Mouse (Mus musculus) retina, embryonic 14.5 days (tissue): Measurements from ENCODE around the gene Abcf2.
"Not testable (repeated sequence)": the region's sequence is repeated elsewhere in the genome, so short reads cannot be mapped to it uniquely, and the experiment has no call there.

Source experiments
- DNase-seq: peaks from one replicate; pipeline ENCODE4 v3.0.0-alpha.2; 2015; ENCODE audit warnings: low spot score

Abcf2 gene

GRCm38 (mm10) chr5:24586547-24587199 is 9.4 kb upstream of the Abcf2 start, which contains the start of gene Chpf2:
Gene Chpf2, plus strand, starts transcription at chr5:24586741.
- DNase-seq, result peak; percentile 90

DNA sequence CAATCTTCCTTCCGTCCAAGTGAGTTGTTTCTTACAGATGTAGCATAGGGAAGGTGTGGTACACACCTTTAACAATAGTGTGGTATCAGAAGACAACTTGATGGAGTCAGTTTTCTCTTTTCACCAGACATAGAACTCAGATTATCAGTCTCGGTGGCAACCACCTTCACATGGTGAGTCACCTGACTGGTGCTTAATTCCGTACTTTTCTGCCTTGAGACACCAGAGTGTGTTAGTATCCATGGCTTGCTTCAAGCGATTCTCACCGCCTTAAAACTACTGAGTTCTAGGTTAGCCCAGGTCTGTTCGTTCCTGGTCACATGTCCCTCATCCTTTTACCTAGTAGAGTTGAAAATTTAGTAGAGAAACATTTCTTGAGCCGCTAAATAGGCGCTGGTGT is 8.8 kb upstream of the Abcf2 start:
- no peak for DNase-seq

- DNase-seq, result no peak
These were observed 1.1 kb upstream of the Abcf2 start for GRCm38 (mm10) chr5:24578109-24578963.

GRCm38 (mm10) chr5:24576801-24577182 is 475 bp downstream of the Abcf2 start:
- no peak for DNase-seq

DNA sequence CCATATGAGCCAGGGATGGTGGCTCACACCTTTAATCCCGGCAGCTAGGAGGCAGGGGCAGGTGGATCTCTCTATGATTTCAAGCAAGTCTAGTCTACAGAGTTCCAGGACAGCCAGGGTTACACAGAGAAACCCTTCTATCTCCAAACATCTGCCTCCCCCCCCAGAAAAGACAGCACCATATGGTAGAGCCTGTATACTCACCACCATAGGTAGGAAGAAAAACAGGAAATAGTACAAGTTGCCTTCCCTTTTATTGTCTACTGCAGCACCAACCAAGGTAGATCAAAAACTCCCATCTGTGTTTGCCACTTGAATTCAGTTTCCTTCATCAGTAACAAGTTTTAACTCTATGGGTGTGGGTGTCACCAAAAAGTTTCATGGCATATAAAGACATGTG is 1.3 kb downstream of the Abcf2 start:
- no peak for DNase-seq

- no peak for DNase-seq
These were observed 20.6 kb downstream of the Abcf2 start, which contains the start of gene 4931409K22Rik for GRCm38 (mm10) chr5:24556709-24557108. Gene 4931409K22Rik, minus strand, starts transcription at chr5:24556809.

- not testable (repeated sequence) for DNase-seq
These were observed 21.9 kb downstream of the Abcf2 start for GRCm38 (mm10) chr5:24555335-24555734.

DNA sequence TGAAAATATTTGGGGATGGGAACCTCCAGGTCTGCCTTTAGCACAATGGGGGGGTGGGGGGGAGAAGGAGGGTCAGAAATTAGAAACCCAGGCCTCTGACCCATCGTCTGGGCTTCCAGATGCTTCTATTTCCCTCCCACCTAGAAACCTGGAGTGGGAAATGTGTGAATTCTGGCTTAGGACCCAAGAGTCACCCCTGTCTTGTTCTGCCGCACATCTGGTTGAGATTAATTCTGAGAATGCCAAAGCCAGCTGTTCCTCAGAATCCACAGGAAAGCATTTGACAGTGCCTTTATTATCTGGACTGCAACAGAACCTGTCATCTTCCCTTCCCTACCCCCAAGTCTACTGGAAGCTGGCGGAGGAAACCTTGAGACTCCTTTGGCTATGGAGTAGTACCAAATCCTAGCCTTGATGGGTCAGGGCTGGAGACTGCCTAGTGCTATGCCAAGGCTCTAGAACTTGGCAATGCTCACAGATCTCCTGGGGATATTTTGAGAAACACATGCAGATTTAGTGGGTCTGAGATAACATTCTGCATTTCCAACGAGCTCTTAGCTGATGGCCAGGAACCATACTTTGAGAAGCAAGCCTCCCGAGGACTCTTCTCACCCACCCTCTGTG is 23.5 kb downstream of the Abcf2 start:
- DNase-seq, result no peak

DNA sequence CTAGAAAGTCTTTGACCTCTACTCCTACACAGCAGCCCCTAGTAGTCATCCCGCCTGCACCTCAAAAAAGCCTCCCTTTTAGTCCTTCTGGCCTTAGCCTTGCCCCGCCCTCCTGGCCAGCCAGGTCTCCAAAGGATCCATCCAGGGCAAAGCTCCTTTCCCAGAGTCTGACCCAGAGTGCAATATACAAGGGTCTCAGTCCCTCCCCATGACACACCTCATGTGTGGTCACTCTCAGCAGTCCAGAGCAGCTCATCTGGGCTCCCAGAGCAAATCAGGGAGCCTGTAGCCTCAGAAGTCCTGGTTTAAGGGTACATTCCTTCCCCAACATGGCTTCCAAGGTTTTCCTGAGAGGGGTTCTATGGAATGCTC is 26.0 kb downstream of the Abcf2 start:
- no peak for DNase-seq

- peak; percentile 64 for DNase-seq
These were observed 26.5 kb downstream of the Abcf2 start for GRCm38 (mm10) chr5:24550598-24551316.

DNA sequence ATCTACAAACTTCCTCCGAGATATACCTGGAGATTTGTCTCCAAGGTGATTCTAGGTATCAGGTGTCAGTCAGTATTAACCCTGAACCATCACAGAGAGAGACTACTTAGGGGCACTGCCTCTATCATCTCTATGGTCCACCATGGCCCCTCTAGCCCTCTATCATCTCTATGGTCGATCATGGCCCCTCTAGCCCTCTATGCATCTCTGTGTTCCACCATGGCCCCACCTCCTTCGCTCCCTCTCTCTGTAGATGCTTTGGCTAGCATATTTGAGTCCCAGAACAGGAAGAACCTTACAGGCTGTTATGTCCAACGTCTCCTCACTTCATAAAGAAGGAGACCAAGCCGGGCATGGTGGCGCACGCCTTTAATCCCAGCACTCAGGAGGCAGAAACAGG is 34.6 kb downstream of the Abcf2 start:
- no peak for DNase-seq

- DNase-seq, result no peak
These were observed 36.1 kb downstream of the Abcf2 start for GRCm38 (mm10) chr5:24541144-24541569.

DNA sequence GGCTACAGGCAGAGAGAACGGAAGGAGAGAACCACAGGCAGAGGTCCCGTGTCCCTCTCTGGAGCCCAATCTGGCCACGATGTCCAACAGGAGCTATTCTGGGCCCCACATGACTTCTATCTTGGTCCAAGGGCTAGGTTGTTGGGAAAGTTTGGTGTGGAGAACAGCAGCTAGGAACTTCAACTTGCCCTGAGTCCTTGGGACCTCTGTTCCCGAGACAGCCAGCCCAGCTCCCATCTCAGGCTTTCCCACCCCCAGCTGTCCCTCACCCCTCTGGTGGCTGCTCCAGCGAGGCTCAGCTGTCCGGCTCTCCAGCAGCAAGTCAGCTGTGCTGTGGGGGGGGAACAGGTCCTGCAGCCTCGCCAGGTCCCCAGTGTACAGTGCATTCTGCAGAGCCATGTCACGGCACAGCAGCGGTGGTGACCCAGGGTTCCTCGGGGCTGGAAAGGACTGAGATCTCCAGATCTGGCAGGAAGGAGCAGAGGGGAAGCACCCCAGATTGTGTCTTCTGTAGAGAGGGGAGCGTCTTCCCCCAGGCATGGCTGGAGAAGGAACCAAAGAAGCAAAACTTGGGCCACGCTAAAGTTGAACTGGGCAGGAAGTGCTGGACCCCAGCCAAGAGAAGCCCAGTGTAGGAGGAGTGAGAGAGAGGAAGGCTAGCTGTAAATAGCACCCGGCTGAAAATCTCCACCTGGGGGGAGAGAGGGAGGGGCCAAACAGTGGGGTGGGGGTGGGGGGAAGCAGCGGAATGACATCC is 36.7 kb downstream of the Abcf2 start, which contains the start of gene Asb10:
Gene Asb10 (minus strand): TSS at position 592 of the 757 bp plus-strand sequence.
- DNase-seq, result no peak

- DNase-seq, result no peak
These were observed 37.5 kb downstream of the Abcf2 start for GRCm38 (mm10) chr5:24539571-24540296.

DNA sequence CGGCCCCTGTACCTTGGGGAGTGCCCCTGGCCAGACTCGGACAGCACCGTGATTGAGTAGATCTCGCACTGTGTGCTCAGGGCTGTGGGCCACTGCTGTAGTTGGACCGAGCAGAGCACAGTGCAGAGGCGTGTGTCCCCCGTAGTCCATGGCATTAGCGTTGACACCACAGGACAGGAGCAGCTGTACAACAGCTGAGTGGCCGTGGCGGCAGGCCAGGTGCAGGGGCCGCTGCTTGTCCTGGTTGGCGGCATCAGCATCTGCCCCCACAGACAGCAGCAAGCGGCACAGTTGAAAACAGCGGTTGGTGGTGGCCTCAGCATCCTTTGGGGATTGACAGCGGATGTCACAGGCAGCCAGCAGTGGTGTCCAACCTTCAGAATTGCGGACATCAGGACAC is 39.6 kb downstream of the Abcf2 start:
- no peak for DNase-seq

DNA sequence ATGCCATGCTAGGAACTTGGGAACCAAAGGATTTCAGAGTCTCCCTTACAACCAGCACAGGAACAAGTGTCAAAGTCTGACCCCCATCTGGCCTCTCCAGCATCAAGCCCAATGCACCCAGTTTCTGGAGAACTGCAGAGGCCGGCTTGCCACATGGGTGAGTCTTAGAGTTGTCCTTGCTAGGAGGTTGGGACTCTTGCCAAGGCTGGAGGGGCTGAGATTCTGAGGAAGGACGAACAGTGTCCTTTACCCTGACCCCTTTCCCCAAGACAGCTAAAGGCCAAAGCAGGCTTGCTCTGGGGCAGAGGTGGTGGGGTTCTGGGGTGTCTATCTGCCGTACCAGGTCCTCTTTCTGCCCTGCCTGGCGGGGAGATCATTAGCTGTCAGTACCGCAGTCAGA is 40.8 kb downstream of the Abcf2 start:
- no peak for DNase-seq

DNA sequence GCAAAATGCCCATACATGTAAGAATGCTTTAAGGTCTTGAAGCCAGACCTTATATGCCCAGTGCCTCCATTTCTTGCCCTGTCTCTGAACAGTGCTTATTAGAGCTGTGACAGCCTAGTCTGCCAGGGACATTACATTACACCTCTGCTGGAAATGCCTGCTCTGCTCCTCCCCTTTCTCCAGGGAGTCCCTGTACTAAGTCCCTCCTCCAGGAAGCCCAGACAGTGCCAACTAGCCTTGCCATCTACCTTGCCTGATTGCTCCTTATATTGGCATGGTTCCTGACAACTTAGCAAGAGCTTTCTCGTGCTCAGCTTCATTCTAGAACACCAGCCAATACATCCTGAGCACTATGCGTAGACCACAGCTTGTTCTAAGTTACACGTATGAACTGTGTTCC is 41.5 kb downstream of the Abcf2 start:
- DNase-seq, result no peak

DNA sequence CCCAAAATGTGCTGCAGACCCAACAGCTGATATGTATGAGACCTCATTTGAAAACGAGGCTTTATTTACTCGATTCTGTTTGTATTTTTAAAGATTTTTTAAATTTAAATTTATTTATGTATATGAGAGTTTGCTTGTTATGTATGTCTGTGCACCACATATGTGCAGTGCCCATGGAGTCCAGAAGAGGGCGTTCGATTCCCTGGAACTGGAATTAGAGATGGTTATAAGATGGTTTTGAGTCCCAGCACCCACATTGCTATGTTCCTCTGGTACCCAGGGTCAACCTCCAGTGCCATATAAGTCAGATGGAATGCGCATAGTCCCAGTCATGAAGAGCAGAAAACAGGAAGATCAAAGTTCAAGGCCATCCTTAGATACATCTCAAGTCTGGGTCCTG is 43.0 kb downstream of the Abcf2 start:
- no peak for DNase-seq

DNA sequence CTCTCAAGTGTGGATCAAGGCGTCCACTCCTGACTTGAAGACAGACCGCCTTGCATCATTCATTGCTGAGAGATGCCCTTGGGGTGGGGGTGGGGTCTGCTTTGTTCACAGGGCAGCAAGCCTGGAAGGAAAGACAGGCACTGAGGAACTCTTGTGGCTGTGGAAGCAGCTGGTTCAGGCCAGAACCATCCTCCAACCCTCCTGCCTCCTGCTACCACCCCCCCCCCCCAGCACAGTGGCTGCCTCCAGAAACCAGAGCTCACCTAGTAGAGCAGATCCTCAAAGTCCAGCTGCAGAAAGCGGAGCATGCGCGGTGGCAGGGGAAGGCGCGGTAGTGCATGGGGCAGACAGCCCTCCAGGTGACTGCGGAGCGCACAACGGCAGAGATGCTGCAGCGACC is 43.9 kb downstream of the Abcf2 start:
- no peak for DNase-seq

DNA sequence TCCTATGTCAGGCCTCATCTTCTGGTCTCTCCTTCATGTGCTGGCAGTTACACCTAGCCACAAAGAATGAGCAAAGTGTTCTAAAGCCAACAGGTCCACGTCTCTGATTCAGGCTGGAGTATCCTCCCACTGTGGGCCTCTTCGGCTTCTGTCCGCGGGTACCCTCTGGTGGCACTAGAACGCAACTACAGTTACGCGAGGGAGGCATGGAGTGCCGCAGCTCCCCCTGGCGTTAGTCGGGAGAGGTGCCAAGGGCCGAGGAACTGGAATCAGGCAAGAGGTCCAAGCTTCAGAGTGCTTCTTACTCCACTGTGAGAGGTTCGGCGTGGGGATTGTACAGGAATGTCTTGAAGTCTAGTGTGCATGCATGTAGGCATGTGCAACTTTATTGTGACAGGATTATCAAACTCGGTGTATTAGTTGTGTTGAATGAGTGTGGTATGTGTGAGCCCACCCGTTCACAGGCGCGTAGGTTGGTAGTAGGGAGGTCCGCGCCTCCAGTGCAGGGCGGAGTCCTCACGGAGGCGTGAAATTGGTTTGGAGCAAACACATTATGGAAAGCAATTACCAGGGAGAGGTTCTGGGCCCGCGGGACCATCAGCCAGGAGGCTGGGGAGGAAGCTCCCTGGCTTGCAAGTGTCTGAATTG is 47.1 kb downstream of the Abcf2 start:
- DNase-seq, result peak; percentile 96
